Mouse (Mus musculus): ENCODE measurements around the gene Ahsg. TPM values are rescaled to one million over a fixed set of nuclear protein-coding genes. Genes with fewer than 3 reads are reported as not detected.

The Ahsg gene
- polyA plus RNA-seq, 1 experiment from 2014 or later: 1.1 TPM

GRCm38 (mm10) chr16:22880900-22881299, 10.2 kb upstream of the Ahsg start:
- H3K4me2 ChIP-seq (replicated peaks; ENCODE audit: low read depth, low read length): no peak overlapping the region
- no peak overlapping the region for H3K9ac ChIP-seq (ENCODE audit: low read depth, low read length)
- no peaks in the 10 kb centered on the region for H3K27me3 ChIP-seq (ENCODE audit: control insufficient read depth, insufficient read depth, low read length)
- ATAC-seq (ENCODE audit: low FRiP score, low TSS enrichment): no peak
- no peaks in the 10 kb centered on the region for H3K36me3 ChIP-seq (ENCODE audit: control insufficient read depth, insufficient read depth, low read length)
- WGBS: 10% methylated on average over 6 of the region's 6 CpGs
- H3K4me3 ChIP-seq (ENCODE audit: low read length): no peak overlapping the region
- no peaks in the 10 kb centered on the region for H3K9me3 ChIP-seq (ENCODE audit: control insufficient read depth, low read length)
- H3K4me1 ChIP-seq (ENCODE audit: control insufficient read depth, insufficient read depth, low read length): no peaks in the 10 kb centered on the region
- no peak overlapping the region for H3K27ac ChIP-seq (ENCODE audit: low read depth, low read length)

GRCm38 (mm10) chr16:22881487-22881886, 9.6 kb upstream of the Ahsg start:
- Histone ChIP-seq H3K9ac (ENCODE audit: low read depth, low read length) (no peak overlapping the region), H3K4me1 (ENCODE audit: control insufficient read depth, insufficient read depth, low read length) (no peaks in the 10 kb centered on the region), H3K27me3 (ENCODE audit: control insufficient read depth, insufficient read depth, low read length) (no peaks in the 10 kb centered on the region), H3K9me3 (ENCODE audit: control insufficient read depth, low read length) (no peaks in the 10 kb centered on the region), H3K4me3 (ENCODE audit: low read length) (no peak overlapping the region), H3K27ac (ENCODE audit: low read depth, low read length) (no peak overlapping the region), H3K36me3 (ENCODE audit: control insufficient read depth, insufficient read depth, low read length) (no peaks in the 10 kb centered on the region), H3K4me2 (replicated peaks; ENCODE audit: low read depth, low read length) (no peak overlapping the region)
- ATAC-seq (ENCODE audit: low FRiP score, low TSS enrichment): no peak
- 76% methylated on average over 4 of the region's 4 CpGs for WGBS

DNA sequence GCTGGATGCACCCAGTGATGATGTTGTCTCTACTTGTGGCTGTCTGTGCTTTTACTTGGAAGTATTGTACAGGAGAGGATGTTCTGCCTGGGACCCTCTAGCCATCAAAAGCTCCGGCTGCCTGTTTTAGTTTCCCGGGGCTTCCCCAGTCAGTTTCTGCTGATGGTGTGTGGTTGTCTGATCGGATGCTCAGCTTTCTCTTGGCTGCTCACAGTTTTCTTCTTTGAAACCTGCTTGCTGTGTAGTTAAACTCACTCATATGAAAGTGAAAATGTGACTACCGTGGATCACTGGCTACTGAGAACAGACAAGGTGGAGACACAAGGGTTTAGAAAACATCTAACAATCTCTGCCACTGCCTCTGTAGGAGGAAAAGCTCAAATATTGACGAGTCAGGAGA, 7.6 kb upstream of the Ahsg start:
- ATAC-seq (ENCODE audit: low FRiP score, low TSS enrichment): no peak
- no peaks in the 10 kb centered on the region for H3K27me3 ChIP-seq (ENCODE audit: control insufficient read depth, insufficient read depth, low read length)
- H3K9me3 ChIP-seq (ENCODE audit: control insufficient read depth, low read length): no peaks in the 10 kb centered on the region
- no peak overlapping the region for H3K4me3 ChIP-seq (ENCODE audit: low read length)
- 88% methylated on average over 5 of the region's 5 CpGs for WGBS
- no peak overlapping the region for H3K27ac ChIP-seq (ENCODE audit: low read depth, low read length)
- no peak overlapping the region for H3K9ac ChIP-seq (ENCODE audit: low read depth, low read length)
- H3K4me1 ChIP-seq (ENCODE audit: control insufficient read depth, insufficient read depth, low read length): no peaks in the 10 kb centered on the region
- no peak overlapping the region for H3K4me2 ChIP-seq (replicated peaks; ENCODE audit: low read depth, low read length)
- H3K36me3 ChIP-seq (ENCODE audit: control insufficient read depth, insufficient read depth, low read length): no peaks in the 10 kb centered on the region

GRCm38 (mm10) chr16:22885356-22885755, 5.7 kb upstream of the Ahsg start:
- Histone ChIP-seq H3K36me3 (ENCODE audit: control insufficient read depth, insufficient read depth, low read length) (no peaks in the 10 kb centered on the region), H3K9me3 (ENCODE audit: control insufficient read depth, low read length) (no peaks in the 10 kb centered on the region), H3K9ac (ENCODE audit: low read depth, low read length) (no peak overlapping the region), H3K4me1 (ENCODE audit: control insufficient read depth, insufficient read depth, low read length) (no peaks in the 10 kb centered on the region), H3K4me2 (replicated peaks; ENCODE audit: low read depth, low read length) (no peak overlapping the region), H3K4me3 (ENCODE audit: low read length) (no peak overlapping the region), H3K27ac (ENCODE audit: low read depth, low read length) (no peak overlapping the region), H3K27me3 (ENCODE audit: control insufficient read depth, insufficient read depth, low read length) (no peaks in the 10 kb centered on the region)
- no peak for ATAC-seq (ENCODE audit: low FRiP score, low TSS enrichment)
- 10% methylated on average over 4 of the region's 4 CpGs for WGBS

DNA sequence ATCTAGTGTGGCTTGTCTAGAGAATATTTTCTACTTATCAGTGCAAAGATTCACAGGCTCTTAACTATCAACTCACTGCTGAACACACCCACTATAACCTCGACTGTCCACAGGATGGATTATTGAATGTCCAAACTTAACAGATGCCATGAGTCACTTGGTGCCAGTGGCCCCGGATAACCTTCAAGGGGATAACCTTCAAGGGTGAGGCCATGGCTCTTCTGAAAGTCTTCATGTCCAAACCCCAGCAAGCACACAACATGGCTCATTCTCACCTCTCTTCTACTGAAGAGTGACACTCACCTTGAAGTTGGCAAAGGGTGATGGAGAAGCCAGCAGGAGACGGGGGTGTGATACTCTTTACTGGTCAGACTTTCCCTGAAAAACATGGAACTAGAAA, 4.4 kb upstream of the Ahsg start:
- H3K4me1 ChIP-seq (ENCODE audit: control insufficient read depth, insufficient read depth, low read length): no peaks in the 10 kb centered on the region
- no peaks in the 10 kb centered on the region for H3K9me3 ChIP-seq (ENCODE audit: control insufficient read depth, low read length)
- no peak overlapping the region for H3K9ac ChIP-seq (ENCODE audit: low read depth, low read length)
- H3K4me3 ChIP-seq (ENCODE audit: low read length): no peak overlapping the region
- WGBS: 71% methylated on average over 3 of the region's 3 CpGs
- no peak overlapping the region for H3K27ac ChIP-seq (ENCODE audit: low read depth, low read length)
- H3K36me3 ChIP-seq (ENCODE audit: control insufficient read depth, insufficient read depth, low read length): no peaks in the 10 kb centered on the region
- H3K4me2 ChIP-seq (replicated peaks; ENCODE audit: low read depth, low read length): no peak overlapping the region
- no peaks in the 10 kb centered on the region for H3K27me3 ChIP-seq (ENCODE audit: control insufficient read depth, insufficient read depth, low read length)
- ATAC-seq (ENCODE audit: low FRiP score, low TSS enrichment): no peak

- Histone ChIP-seq H3K9ac (ENCODE audit: low read depth, low read length) (no peak overlapping the region), H3K36me3 (ENCODE audit: control insufficient read depth, insufficient read depth, low read length) (no peaks in the 10 kb centered on the region), H3K4me2 (replicated peaks; ENCODE audit: low read depth, low read length) (no peak overlapping the region), H3K27me3 (ENCODE audit: control insufficient read depth, insufficient read depth, low read length) (no peaks in the 10 kb centered on the region), H3K4me3 (ENCODE audit: low read length) (no peak overlapping the region), H3K4me1 (ENCODE audit: control insufficient read depth, insufficient read depth, low read length) (no peaks in the 10 kb centered on the region), H3K27ac (ENCODE audit: low read depth, low read length) (no peak overlapping the region), H3K9me3 (ENCODE audit: control insufficient read depth, low read length) (no peaks in the 10 kb centered on the region)
- WGBS: 83% methylated on average over 4 of the region's 4 CpGs
- ATAC-seq (ENCODE audit: low FRiP score, low TSS enrichment): no peak
Observed at GRCm38 (mm10) chr16:22888835-22889234, 2.2 kb upstream of the Ahsg start.

GRCm38 (mm10) chr16:22889716-22890115, 1.4 kb upstream of the Ahsg start:
- no peak for ATAC-seq (ENCODE audit: low FRiP score, low TSS enrichment)
- 88% methylated on average over 8 of the region's 8 CpGs for WGBS

DNA sequence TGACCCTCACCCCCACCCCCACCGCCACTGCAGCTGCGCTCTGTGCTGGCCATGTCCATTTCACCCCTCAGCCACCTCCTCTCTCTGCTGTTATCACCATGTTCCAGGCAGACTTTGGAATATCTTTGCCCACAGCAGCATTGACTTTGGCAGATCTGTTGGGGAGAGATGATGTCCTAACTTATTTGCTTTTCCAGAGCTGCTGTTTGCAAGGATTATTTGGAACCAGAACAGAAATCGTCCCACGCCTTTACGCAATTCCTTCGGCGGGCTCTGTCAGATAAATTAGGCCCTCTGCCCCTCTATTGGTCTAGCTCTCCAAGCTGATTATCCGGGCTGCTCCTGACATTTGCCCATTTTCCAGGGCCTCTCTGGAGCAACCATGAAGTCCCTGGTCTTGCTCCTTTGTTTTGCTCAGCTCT, 667 bp downstream of the Ahsg start:
- Histone ChIP-seq H3K27me3 (ENCODE audit: control insufficient read depth, insufficient read depth, low read length) (no peaks in the 10 kb centered on the region), H3K27ac (ENCODE audit: low read depth, low read length) (no peak overlapping the region), H3K9ac (ENCODE audit: low read depth, low read length) (no peak overlapping the region), H3K36me3 (ENCODE audit: control insufficient read depth, insufficient read depth, low read length) (no peaks in the 10 kb centered on the region), H3K4me2 (replicated peaks; ENCODE audit: low read depth, low read length) (no peak overlapping the region), H3K4me3 (ENCODE audit: low read length) (no peak overlapping the region), H3K4me1 (ENCODE audit: control insufficient read depth, insufficient read depth, low read length) (no peaks in the 10 kb centered on the region), H3K9me3 (ENCODE audit: control insufficient read depth, low read length) (no peaks in the 10 kb centered on the region)
- no peak for ATAC-seq (ENCODE audit: low FRiP score, low TSS enrichment)
- 92% methylated on average over 8 of the region's 8 CpGs for WGBS

More at GRCm38 (mm10) chr16:22889716-22890115, 1.4 kb upstream of the Ahsg start:
- H3K27ac ChIP-seq (ENCODE audit: low read depth, low read length): no peak overlapping the region
- H3K9me3 ChIP-seq (ENCODE audit: control insufficient read depth, low read length): no peaks in the 10 kb centered on the region
- no peaks in the 10 kb centered on the region for H3K36me3 ChIP-seq (ENCODE audit: control insufficient read depth, insufficient read depth, low read length)
- H3K9ac ChIP-seq (ENCODE audit: low read depth, low read length): no peak overlapping the region
- no peak overlapping the region for H3K4me2 ChIP-seq (replicated peaks; ENCODE audit: low read depth, low read length)
- H3K27me3 ChIP-seq (ENCODE audit: control insufficient read depth, insufficient read depth, low read length): no peaks in the 10 kb centered on the region
- no peak overlapping the region for H3K4me3 ChIP-seq (ENCODE audit: low read length)
- no peaks in the 10 kb centered on the region for H3K4me1 ChIP-seq (ENCODE audit: control insufficient read depth, insufficient read depth, low read length)

- Histone ChIP-seq H3K36me3 (ENCODE audit: control insufficient read depth, insufficient read depth, low read length) (no peaks in the 10 kb centered on the region), H3K9me3 (ENCODE audit: control insufficient read depth, low read length) (no peaks in the 10 kb centered on the region), H3K27ac (ENCODE audit: low read depth, low read length) (no peak overlapping the region), H3K4me1 (ENCODE audit: control insufficient read depth, insufficient read depth, low read length) (no peaks in the 10 kb centered on the region), H3K27me3 (ENCODE audit: control insufficient read depth, insufficient read depth, low read length) (no peaks in the 10 kb centered on the region), H3K9ac (ENCODE audit: low read depth, low read length) (no peak overlapping the region), H3K4me2 (replicated peaks; ENCODE audit: low read depth, low read length) (no peak overlapping the region), H3K4me3 (ENCODE audit: low read length) (no peak overlapping the region)
- ATAC-seq (ENCODE audit: low FRiP score, low TSS enrichment): no peak
- 70% methylated on average over 7 of the region's 8 CpGs for WGBS
Observed at GRCm38 (mm10) chr16:22894095-22894494, 3.0 kb downstream of the Ahsg start.

- 70% methylated on average over 2 of the region's 2 CpGs for WGBS
- ATAC-seq (ENCODE audit: low FRiP score, low TSS enrichment): no peak
Observed at GRCm38 (mm10) chr16:22896618-22897017, 5.5 kb downstream of the Ahsg start.

More at GRCm38 (mm10) chr16:22896618-22897017, 5.5 kb downstream of the Ahsg start:
- Histone ChIP-seq H3K36me3 (ENCODE audit: control insufficient read depth, insufficient read depth, low read length) (no peaks in the 10 kb centered on the region), H3K9ac (ENCODE audit: low read depth, low read length) (no peak overlapping the region), H3K4me2 (replicated peaks; ENCODE audit: low read depth, low read length) (no peak overlapping the region), H3K27ac (ENCODE audit: low read depth, low read length) (no peak overlapping the region), H3K27me3 (ENCODE audit: control insufficient read depth, insufficient read depth, low read length) (no peaks in the 10 kb centered on the region), H3K4me1 (ENCODE audit: control insufficient read depth, insufficient read depth, low read length) (no peaks in the 10 kb centered on the region), H3K4me3 (ENCODE audit: low read length) (no peak overlapping the region), H3K9me3 (ENCODE audit: control insufficient read depth, low read length) (no peaks in the 10 kb centered on the region)
